Mouse (Mus musculus) gastrocnemius, adult 2 months (tissue): ENCODE measurements around the gene Dcaf5. TPM values are rescaled to one million over a fixed set of nuclear protein-coding genes. Genes with fewer than 3 reads are reported as not detected.
A peak's percentile ranks its signal among the peaks of the same experiment; 100 is the strongest.

ENCODE experiments used
- DNase-seq: peaks from one replicate; pipeline ENCODE4 v3.0.0; 2022
- H3K27ac ChIP-seq: fragments of 200-600 bp; 2 replicates; pipeline ENCODE4 v1.8.1; 2022; ENCODE audit warnings: mild to moderate bottlenecking
- H3K4me3 ChIP-seq: fragments of 200-600 bp; 2 replicates; pipeline ENCODE4 v1.8.1; 2022; ENCODE audit warnings: mild to moderate bottlenecking, moderate library complexity
- CTCF ChIP-seq: fragments of 200-600 bp; IDR thresholded peaks from 2 replicates; pipeline ENCODE4 v1.8.1; 2022; ENCODE audit warnings: antibody characterized with exemption, mild to moderate bottlenecking, moderate library complexity
- intact Hi-C: fragments of 180-260 bp; cut with DNase I; formaldehyde crosslinking; loops from one replicate; pipeline ENCODE4 v1.15.1; 2025
- total RNA-seq, 2 experiments: library from RNA; stranded (reverse); gene quantifications; 2 replicates each; pipeline ENCODE4 v1.2.3; 2021

Gene Dcaf5
- total RNA-seq, 2 experiments from 2014 or later: 39.4 to 50.8 TPM

- TF ChIP-seq CTCF: no peak
- H3K27ac ChIP-seq: no peak overlapping the region
- DNase-seq: no peak
- intact Hi-C loops: no loop called here
- no peak overlapping the region for H3K4me3 ChIP-seq
These were observed 69.2 kb downstream of the Dcaf5 start for GRCm38 (mm10) chr12:80367227-80367626.

- no peak for TF ChIP-seq CTCF
- peak overlapping the region; percentile 13 for H3K4me3 ChIP-seq
- peak overlapping the region; percentile 61 for H3K27ac ChIP-seq
- intact Hi-C loops: no loop called here
- peak; percentile 34 for DNase-seq
These were observed 70.4 kb downstream of the Dcaf5 start for GRCm38 (mm10) chr12:80366004-80366480.

DNA sequence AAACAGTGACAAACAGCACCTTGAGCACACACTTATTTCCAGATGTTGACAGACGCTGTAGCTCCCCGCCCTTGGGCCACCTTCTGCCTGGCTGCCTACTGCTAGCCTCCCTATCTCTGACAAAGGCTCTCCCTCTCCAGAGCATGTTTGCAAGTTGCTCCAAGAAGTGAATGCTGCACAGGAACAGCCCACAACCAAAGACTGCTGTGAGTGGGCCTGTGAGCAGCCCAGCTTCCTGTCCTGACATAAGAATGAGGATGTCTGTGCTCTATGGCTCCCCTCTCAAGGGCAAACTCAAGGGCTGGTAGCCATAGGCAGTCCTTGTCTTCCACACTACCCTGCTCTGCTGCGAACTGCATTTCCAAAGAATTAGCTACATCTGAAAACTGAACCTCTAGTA is 71.1 kb downstream of the Dcaf5 start:
- no peak for TF ChIP-seq CTCF
- no peak for DNase-seq
- intact Hi-C loops: no loop called here
- Histone ChIP-seq H3K4me3 (no peak overlapping the region), H3K27ac (peak overlapping the region; percentile 28; the same call in 1 of the 2 replicates)

GRCm38 (mm10) chr12:80361655-80362054 is 74.7 kb downstream of the Dcaf5 start:
- H3K27ac ChIP-seq: no peak overlapping the region
- DNase-seq: no peak
- intact Hi-C loops: no loop called here
- TF ChIP-seq CTCF: no peak
- no peak overlapping the region for H3K4me3 ChIP-seq

DNA sequence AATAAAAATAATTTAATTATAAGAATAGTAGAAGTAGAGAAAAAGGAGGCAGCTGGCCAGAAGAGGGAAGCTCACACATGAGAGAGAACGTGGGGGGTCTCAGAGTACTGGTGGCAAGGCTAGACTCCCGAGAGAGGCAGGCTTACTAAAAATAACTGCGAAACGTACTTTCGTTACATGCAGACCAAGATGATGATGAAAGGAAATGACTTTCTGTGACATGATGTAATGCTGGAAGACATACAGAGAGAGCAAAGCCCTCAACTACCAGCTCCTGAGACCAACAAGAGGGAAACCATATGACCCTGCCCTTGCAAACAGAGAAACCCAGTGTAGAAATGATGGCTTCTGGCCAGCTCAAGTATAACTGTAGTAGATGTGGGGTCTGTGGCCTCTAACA is 76.1 kb downstream of the Dcaf5 start:
- no peak for TF ChIP-seq CTCF
- no peak for DNase-seq
- intact Hi-C loops: no loop called here
- Histone ChIP-seq H3K4me3 (no peak overlapping the region), H3K27ac (no peak overlapping the region)

GRCm38 (mm10) chr12:80344777-80345231 is 91.6 kb downstream of the Dcaf5 start:
- Histone ChIP-seq H3K27ac (peak overlapping the region; percentile 49), H3K4me3 (no peak overlapping the region)
- intact Hi-C loops: no loop called here
- no peak for TF ChIP-seq CTCF
- peak; percentile 17 for DNase-seq

DNA sequence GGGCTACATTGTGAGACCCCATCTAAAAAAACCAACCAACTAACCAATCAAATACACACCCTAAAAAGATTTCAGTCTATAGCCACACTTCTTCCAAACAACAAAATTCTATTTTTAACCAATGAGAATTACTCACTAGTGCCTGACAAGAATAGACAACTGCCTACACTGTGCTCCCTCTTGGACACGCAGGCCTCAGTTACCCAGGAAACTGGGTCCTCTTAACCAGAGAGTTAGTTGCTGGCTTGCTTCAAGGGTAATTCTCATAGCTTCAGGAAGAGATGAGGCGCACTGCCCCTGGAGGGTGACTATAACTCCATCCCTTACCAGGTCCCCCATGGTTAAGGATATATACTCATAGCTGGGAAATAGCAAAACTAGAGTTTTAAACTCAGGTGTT is 95.5 kb downstream of the Dcaf5 start:
- H3K4me3 ChIP-seq: no peak overlapping the region
- TF ChIP-seq CTCF: no peak
- no peak overlapping the region for H3K27ac ChIP-seq
- intact Hi-C loops: no loop called here
- DNase-seq: no peak

- DNase-seq: no peak
- no peak for TF ChIP-seq CTCF
- no peak overlapping the region for H3K4me3 ChIP-seq
- intact Hi-C loops: no loop called here
- H3K27ac ChIP-seq: no peak overlapping the region
These were observed 102.2 kb downstream of the Dcaf5 start for GRCm38 (mm10) chr12:80334162-80334561.

GRCm38 (mm10) chr12:80331634-80332033 is 104.8 kb downstream of the Dcaf5 start:
- no peak for TF ChIP-seq CTCF
- intact Hi-C loops: no loop called here
- Histone ChIP-seq H3K27ac (no peak overlapping the region), H3K4me3 (no peak overlapping the region)
- DNase-seq: no peak

- DNase-seq: no peak
- intact Hi-C loops: no loop called here
- no peak for TF ChIP-seq CTCF
- Histone ChIP-seq H3K27ac (no peak overlapping the region), H3K4me3 (no peak overlapping the region)
These were observed 105.6 kb downstream of the Dcaf5 start for GRCm38 (mm10) chr12:80330819-80331218.

DNA sequence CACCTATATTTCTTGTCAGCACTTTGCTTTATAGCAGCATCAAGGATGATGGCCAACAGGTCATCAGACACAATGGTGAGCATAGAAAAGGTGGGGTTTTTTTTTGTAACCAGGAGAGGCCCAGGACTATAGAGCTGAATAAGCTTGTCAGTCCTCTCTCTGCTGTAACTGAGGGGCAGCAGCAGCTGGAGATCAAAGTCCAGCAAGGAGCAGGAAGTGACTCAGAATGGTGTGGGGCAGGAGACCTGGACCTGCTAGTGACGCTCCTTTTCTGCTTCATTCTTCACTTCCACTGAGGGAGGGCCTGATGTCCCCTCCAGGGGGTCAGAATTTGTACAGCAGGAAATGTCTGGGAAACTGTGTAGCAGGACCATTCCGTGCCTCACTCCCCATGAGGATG is 106.8 kb downstream of the Dcaf5 start:
- intact Hi-C loops: no loop called here
- no peak overlapping the region for H3K27ac ChIP-seq
- H3K4me3 ChIP-seq: no peak overlapping the region
- no peak for TF ChIP-seq CTCF
- DNase-seq: no peak

- intact Hi-C loops: no loop called here
- no peak overlapping the region for H3K27ac ChIP-seq
These were observed 110.4 kb downstream of the Dcaf5 start for GRCm38 (mm10) chr12:80326047-80326446.

DNA sequence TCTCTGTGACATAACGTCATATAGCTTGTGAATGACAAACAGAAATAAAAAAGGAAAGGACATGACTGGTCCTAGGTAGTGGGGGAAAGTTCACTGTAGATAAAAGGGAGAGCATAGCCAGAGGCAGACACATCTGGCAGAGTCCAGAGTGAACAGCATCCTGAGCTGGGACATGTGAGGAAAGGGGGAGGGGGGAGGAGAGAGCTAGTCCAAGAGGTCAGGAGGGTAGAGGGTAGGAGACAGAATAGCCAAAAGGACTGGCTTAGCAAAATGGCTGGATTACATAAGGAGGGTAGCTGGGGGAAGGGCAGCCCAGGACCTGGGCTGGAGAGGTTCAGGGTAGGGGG is 111.6 kb downstream of the Dcaf5 start:
- intact Hi-C loops: no loop called here

More at GRCm38 (mm10) chr12:80326047-80326446, 110.4 kb downstream of the Dcaf5 start:
- no peak for DNase-seq
- no peak for TF ChIP-seq CTCF
- no peak overlapping the region for H3K4me3 ChIP-seq

GRCm38 (mm10) chr12:80324051-80324784 is 112.2 kb downstream of the Dcaf5 start:
- DNase-seq: no peak
- intact Hi-C loops: no loop called here
- Histone ChIP-seq H3K27ac (peak overlapping the region; percentile 55), H3K4me3 (no peak overlapping the region)
- TF ChIP-seq CTCF: no peak

More for the DNA sequence above, 111.6 kb downstream of the Dcaf5 start:
- H3K4me3 ChIP-seq: no peak overlapping the region
- TF ChIP-seq CTCF: no peak
- no peak for DNase-seq
- no peak overlapping the region for H3K27ac ChIP-seq
